Mouse (Mus musculus) ovary, adult 18-20 months (tissue): ENCODE data around the gene Gm3164.
"Not testable (repeated sequence)": the region's sequence is repeated elsewhere in the genome, so short reads cannot be mapped to it uniquely, and the experiment has no call there.

ENCODE experiments used
- DNase-seq: peaks from one replicate; pipeline ENCODE4 v3.0.0; 2022; ENCODE audit warnings: low spot score, mixed read lengths

The Gm3164 gene

GRCm38 (mm10) chr14:4414965-4415835 is at the start of gene Gm3164:
Gene Gm3164 (plus strand): TSS chr14:4415448.
- DNase-seq: peak; percentile 5

DNA sequence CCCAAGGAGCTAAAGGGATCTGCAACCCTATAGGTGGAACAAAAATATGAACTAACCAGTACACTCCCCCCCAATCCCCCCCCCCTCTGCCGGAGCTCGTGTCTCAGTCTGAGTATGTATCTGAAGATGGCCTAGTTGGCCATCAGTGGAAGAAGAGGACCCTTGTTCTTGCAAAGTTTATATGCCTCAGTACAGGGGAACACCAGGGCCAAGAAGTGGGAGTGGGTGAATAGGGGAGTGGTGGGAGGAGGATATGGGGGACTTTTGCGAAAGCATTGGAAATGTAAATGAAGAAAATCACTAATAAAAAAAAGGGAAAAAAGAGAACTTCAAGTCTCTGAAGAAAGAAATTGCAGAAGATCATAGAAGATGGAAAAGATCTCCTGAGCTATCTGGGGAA is 46.3 kb upstream of the Gm3164 start:
- DNase-seq: not testable (repeated sequence)

DNA sequence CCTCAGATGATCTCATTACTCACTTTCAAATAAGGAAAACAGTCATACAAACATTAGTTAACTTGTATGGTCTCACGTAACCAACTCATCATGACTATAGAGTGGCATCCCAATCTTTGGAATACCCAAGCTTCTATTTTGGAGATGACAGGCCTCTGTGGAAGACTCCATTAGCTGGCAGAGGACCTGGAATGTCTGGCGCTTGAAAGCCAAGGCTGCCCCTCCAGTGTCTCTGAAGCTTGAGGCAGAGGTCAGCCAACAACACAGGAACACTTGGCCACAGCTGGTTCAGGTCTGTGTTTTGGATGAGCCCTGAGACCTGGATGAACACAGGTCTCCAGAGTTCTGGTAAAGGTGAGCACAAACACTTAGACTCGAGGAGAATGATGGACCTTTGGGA is 45.6 kb upstream of the Gm3164 start:
- DNase-seq: not testable (repeated sequence)

- not testable (repeated sequence) for DNase-seq
These were observed 37.4 kb upstream of the Gm3164 start for GRCm38 (mm10) chr14:4377871-4378270.

GRCm38 (mm10) chr14:4385606-4386005 is 29.6 kb upstream of the Gm3164 start:
- not testable (repeated sequence) for DNase-seq

- DNase-seq: not testable (repeated sequence)
These were observed 22.3 kb upstream of the Gm3164 start for GRCm38 (mm10) chr14:4392841-4393530.

DNA sequence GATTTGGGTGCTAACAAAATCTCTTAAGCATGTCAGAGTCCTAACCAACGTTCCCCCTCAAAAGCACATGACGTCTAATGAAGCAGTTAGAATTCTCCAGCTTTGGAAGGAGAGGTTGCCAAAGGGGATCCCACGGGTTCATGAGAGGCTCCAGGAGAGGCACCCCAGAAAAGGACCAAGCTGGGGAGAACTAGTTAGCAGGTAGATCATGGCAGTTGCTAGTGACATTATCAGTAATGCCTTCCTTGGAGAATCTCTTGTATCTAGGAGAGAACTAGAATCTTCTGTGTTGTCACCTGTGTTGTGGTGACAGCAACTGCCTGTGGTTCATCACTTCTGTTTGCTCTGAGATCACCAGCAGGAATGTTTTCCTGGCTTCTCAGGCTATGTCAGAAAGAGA is 18.0 kb upstream of the Gm3164 start, which contains the start of gene Gm3159:
Gene Gm3159, plus strand, starts transcription at position 301 of the 400 bp plus-strand sequence.
- DNase-seq: not testable (repeated sequence)

DNA sequence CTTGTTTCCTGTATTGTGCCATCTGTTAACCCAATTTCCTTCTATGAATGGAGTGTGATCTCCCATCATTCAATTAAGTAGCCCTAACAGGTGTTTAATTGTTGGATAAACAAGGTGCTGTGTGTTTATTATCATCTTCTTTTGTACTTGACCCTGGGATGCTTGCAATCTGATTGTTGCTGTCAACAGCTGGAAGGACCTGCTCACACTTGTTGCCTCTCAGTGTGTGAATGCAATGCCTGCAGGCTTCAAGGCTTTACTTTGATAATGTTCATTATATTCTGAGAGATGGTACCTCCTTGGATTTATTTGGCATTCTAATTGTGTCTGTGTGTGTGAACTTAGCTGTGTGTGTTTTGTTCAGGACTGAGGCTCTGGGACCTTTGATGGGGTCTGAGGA is 16.6 kb upstream of the Gm3164 start:
- DNase-seq: not testable (repeated sequence)

DNA sequence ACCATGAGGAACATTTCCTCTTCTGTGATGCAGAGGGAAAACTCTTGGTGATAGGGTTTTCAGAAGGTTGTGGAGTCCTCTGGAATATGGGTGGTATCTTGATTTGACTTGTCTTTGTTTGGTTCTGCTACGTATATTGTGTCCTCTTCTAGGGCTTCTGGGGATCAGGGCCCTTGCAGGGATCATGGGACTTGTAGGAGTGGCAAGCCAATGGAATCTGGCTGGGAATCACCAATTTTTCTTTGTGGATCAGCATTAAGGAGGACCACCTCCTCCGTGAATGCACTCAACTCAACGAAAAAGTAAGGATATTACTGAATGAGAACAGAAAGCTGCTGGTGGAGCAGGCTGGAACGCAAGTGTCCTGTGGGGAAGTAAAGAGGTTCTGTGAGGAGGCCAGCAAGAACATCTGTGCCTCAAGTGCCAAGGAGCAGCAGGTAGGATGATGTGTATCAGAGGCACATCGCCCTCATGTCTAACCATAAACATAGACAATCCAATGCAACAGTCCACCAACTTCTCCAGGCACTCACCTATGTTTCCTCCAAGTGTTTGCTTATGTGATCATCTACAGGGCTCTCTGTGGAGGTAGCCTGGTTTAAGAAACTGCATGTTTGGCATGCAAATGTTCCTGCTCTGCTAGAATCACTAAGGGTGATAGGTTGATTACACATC is 15.0 kb upstream of the Gm3164 start:
- not testable (repeated sequence) for DNase-seq

- not testable (repeated sequence) for DNase-seq
These were observed 14.0 kb upstream of the Gm3164 start for GRCm38 (mm10) chr14:4401245-4401644.

DNA sequence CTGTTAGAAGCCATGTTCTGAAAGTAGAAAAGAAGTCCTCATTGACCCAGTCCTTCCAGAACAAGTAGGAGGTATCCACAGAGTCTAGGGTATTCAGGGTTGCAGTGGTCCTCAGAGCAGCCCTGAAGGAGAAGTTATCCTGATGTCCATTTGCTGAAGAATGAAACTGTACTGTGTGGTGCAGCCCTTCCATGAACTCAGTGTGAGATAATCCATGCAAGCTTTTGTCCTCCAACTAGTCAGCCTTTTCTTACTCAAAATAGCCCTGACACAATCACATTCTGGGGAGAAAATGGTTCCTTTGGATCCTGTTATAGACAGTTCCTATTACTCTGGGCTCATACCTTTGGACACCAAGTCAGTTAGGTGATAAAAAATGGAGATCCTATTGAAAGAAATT is 11.4 kb upstream of the Gm3164 start:
- DNase-seq: not testable (repeated sequence)

- DNase-seq: not testable (repeated sequence)
These were observed 5.3 kb upstream of the Gm3164 start for GRCm38 (mm10) chr14:4409939-4410338.

DNA sequence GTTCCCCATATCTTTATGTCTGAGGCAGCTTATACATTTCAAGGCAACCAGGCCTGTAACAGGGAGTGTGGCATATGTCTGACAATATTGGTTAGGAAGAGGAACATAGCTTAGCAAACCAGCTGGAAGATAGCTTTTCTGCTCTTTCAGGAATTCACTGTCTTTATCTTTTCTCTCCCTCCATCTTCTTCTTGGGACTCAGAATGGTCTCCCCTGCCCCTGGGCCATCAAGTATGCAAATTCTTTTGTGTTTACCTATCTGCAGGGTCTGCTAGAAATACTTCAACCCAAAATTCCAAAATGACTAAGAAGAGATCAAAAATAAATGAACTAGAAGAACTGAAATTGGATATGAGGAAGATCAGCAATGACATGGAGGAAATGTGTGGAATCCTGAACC is 15.4 kb downstream of the Gm3164 start, which contains the start of gene Gm3173:
Gene Gm3173, plus strand, starts transcription at position 301 of the 400 bp plus-strand sequence.
- DNase-seq: not testable (repeated sequence)

- not testable (repeated sequence) for DNase-seq
These were observed 66.2 kb downstream of the Gm3164 start, which contains the start of gene Gm3182 for GRCm38 (mm10) chr14:4481445-4481844. Gene Gm3182 (plus strand): TSS chr14:4481745.
